ENCODE assay signal across 24 mouse cellular contexts in the genomic region with DNA sequence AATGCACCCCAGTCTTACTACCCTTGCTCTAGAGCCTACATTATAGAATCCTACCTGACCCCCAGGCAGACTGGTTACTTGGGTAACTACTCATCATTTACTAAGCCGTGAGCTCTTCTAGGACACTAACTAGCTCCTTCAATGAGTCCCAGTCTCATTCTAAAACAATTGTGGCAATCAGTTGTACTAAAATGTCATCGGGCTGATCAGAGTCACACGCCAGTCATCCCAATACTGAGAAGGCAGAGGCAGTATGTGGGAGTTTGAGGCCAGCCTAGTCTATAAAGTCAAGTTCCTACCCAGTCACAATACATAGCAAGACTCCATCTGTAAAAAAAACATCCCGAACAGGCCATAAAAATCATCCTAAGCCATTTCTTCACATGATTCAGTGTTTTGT.
"Had no signal": no experiment of that assay in that cellular context is flagged by ENCODE, and none has a peak within 500 bp of the region (broad histone marks: within the 10 kb centered on the region; RNA-seq: fewer than 3 reads in every experiment).

No protein-coding gene starts in this region.

- H3K27me3 ChIP-seq: limb, embryonic 13.5 days had no signal

- H3K9me3 ChIP-seq: heart, embryonic 10.5 days; heart, embryonic 12.5 days; hindbrain, embryonic 10.5 days; hindbrain, embryonic 12.5 days; limb, embryonic 13.5 days; limb, embryonic 15.5 days; liver, embryonic 12.5 days had no signal

- H3K4me2 ChIP-seq: heart, embryonic 12.5 days; hindbrain, embryonic 12.5 days; hindbrain, embryonic 14.5 days; limb, embryonic 13.5 days; limb, embryonic 15.5 days; liver, embryonic 12.5 days had no signal

- H3K9ac ChIP-seq: heart, embryonic 12.5 days; hindbrain, embryonic 12.5 days; hindbrain, embryonic 14.5 days; limb, embryonic 13.5 days; limb, embryonic 15.5 days; liver, embryonic 12.5 days; liver, embryonic 14.5 days had no signal

- H3K4me3 ChIP-seq: heart, embryonic 10.5 days; heart, embryonic 12.5 days; hindbrain, embryonic 10.5 days; hindbrain, embryonic 12.5 days; layer of hippocampus, adult 2 months; limb, embryonic 13.5 days; limb, embryonic 15.5 days; liver, embryonic 12.5 days had no signal

- DNase-seq: gastrocnemius, postnatal 14 days; heart, adult 18-20 months; heart, postnatal 10 days; heart, postnatal 4 days; kidney, adult 11 months; kidney, adult 8-10 months; kidney, postnatal 10 days; kidney, postnatal 25 days; kidney, postnatal 4 days; layer of hippocampus, adult 9-11 months; layer of hippocampus, postnatal 36 days; left cerebral cortex, postnatal 4 days had no signal

- ATAC-seq: hindbrain, embryonic 16.5 days; intestine, embryonic 16.5 days; liver, embryonic 12.5 days had no signal

- H3K27ac ChIP-seq: heart, embryonic 10.5 days; hindbrain, embryonic 10.5 days; hindbrain, embryonic 12.5 days; hindbrain, embryonic 14.5 days; layer of hippocampus, adult 2 months; limb, embryonic 13.5 days; limb, embryonic 15.5 days; liver, embryonic 12.5 days; liver, embryonic 14.5 days had no signal

- H3K36me3 ChIP-seq: heart, embryonic 10.5 days; heart, embryonic 12.5 days; hindbrain, embryonic 10.5 days; hindbrain, embryonic 12.5 days; limb, embryonic 13.5 days; limb, embryonic 15.5 days; liver, embryonic 12.5 days had no signal
